Mouse (Mus musculus): ENCODE measurements around the gene Meis2.

Gene Meis2

DNA sequence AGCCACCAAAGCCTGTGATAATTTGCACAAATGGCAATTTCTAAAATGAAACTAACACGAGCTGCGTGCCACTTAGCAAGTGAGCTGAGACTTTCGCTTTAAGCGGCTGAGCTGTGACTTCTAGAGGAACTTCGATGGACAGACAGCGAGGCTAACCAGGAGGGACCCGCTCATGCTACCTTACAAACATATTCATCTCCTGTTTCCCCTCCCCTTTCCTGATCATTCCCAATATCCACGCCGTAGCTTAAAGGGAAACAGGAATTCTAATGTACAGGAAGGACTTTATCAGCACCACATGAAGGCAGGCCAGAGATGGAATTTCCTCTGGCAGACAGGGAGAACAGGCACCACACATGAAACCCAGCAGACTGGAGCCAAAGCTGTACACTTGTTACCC, 15.9 kb downstream of the Meis2 start:
- no peak for DNase-seq (ENCODE audit: inconsistent ontology term)

- DNase-seq (ENCODE audit: inconsistent ontology term) = peak; percentile 58
Observed at GRCm38 (mm10) chr2:116047365-116047764, 18.3 kb downstream of the Meis2 start.

DNA sequence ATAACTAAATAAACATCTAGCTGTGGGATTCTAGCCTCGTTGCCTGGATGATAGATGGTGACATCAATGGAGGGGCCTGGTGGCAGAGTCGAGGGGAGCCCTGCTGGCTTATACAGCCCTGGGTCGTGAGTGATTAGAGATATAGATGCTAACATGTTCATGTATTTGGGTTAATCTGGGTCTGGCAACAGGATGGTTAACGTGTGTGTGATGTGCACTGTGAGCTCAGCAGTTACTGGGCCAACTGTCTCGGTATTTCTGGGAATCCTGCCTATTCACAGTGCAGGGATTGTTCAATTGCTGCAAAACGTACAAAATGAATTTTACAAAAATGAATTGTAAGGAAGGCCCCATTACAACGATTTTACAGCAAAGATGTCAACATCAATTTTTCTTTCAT, 20.6 kb downstream of the Meis2 start:
- DNase-seq (ENCODE audit: inconsistent ontology term) = peak; percentile 58

- DNase-seq (ENCODE audit: inconsistent ontology term) = no peak
Observed at GRCm38 (mm10) chr2:116042934-116043698, 22.5 kb downstream of the Meis2 start.

GRCm38 (mm10) chr2:116042447-116042846, 23.2 kb downstream of the Meis2 start:
- DNase-seq (ENCODE audit: inconsistent ontology term) = no peak

GRCm38 (mm10) chr2:116041683-116042262, 23.9 kb downstream of the Meis2 start:
- no peak for DNase-seq (ENCODE audit: inconsistent ontology term)

GRCm38 (mm10) chr2:116035345-116035744, 30.3 kb downstream of the Meis2 start:
- no peak for DNase-seq (ENCODE audit: inconsistent ontology term)

DNA sequence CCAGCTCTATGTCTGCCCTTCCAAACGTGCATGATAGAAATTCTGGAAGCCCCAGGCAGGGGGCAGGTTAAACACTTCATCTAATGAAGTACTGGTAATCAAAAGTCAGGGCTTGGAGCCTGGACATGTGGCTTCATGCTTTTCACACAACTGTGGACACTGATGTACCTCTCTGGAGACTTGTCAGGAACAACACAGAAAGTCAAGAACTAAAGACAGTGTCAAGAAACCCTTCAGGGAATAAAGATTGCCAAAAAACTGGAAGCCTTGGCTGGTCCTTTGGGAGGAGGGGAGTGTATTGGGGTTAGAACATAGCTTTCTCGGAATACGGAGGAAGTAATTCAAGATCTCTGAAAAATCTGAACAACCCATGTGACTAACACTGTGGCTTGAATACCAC, 37.5 kb downstream of the Meis2 start:
- no peak for DNase-seq (ENCODE audit: inconsistent ontology term)

- DNase-seq (ENCODE audit: inconsistent ontology term) = no peak
Observed at GRCm38 (mm10) chr2:116022876-116023275, 42.8 kb downstream of the Meis2 start.

DNA sequence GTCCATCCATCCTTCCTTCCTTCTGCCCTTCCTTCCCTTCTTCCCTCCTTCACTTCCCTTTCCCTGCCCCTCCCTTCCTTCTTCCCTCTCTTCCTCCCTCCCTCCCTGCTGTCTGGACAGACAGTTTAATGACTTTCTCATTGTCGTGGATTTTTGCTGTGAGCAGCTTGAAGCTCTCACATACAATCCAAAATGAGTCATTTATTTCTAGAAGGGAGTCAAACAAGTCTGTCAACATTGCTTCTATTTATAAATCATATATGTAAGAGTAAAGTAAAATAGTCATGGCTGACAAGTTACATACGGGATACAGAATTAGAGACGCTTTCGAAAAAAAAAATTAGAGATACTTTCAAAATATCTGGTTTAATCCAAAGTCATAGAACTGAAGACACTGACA, 43.7 kb downstream of the Meis2 start:
- DNase-seq (ENCODE audit: inconsistent ontology term) = no peak

- DNase-seq (ENCODE audit: inconsistent ontology term) = no peak
Observed at GRCm38 (mm10) chr2:116021046-116021445, 44.6 kb downstream of the Meis2 start.

GRCm38 (mm10) chr2:116020451-116020951, 45.1 kb downstream of the Meis2 start:
- no peak for DNase-seq (ENCODE audit: inconsistent ontology term)

- peak; percentile 65 for DNase-seq (ENCODE audit: inconsistent ontology term)
Observed at GRCm38 (mm10) chr2:116019959-116020358, 45.7 kb downstream of the Meis2 start.

DNA sequence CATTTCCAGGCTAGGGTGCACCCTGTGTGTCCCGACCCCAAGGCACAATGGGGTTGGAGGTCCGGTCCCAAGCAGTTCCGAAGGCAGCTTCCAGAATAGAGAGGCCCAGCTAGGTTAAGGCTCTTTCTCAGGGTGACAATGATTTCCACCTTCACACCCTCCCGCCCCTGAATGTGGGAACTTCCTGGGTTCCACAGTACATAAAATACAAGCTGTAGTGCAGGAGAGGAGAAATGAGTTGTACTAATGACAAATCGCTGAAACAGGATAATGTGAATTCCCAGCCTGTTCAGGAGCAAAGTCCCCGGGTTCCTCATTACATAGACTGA, 46.2 kb downstream of the Meis2 start:
- peak; percentile 19 for DNase-seq (ENCODE audit: inconsistent ontology term)

DNA sequence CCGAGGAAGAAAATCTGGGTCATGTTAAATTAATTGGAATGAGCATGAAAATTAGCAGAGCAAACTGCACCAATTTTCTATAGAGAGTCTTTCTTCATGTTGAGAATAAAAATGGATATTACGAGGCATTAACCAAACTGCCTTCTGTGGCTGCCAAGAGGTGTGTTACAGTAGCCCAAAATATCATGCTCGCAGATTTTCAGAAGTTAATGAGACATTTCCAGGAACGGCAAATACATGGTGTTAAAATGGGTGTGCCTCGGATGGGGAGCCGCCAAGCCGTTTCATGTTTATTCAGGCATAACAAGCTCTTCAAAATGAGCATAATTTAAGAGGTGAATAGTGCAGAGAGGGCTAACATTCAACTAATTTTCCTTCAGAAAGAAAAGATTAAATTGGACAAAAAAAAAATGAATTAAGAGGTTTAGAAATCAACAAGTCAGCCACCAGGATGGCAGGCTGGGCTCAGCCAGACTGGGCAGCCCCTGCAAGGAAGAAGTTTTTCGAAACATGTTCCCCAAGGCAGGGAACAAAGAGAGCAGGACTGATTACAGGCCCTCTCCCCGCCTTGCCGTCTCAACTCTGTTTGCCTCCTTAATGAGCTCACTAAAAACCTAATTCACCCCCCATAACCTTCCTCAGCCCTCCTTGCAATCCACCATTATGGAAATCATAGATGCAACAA, 46.7 kb downstream of the Meis2 start:
- peak; percentile 57 for DNase-seq (ENCODE audit: inconsistent ontology term)

GRCm38 (mm10) chr2:116015520-116015919, 50.1 kb downstream of the Meis2 start:
- DNase-seq (ENCODE audit: inconsistent ontology term) = no peak

- DNase-seq (ENCODE audit: inconsistent ontology term) = no peak
Observed at GRCm38 (mm10) chr2:116010469-116010868, 55.2 kb downstream of the Meis2 start.

DNA sequence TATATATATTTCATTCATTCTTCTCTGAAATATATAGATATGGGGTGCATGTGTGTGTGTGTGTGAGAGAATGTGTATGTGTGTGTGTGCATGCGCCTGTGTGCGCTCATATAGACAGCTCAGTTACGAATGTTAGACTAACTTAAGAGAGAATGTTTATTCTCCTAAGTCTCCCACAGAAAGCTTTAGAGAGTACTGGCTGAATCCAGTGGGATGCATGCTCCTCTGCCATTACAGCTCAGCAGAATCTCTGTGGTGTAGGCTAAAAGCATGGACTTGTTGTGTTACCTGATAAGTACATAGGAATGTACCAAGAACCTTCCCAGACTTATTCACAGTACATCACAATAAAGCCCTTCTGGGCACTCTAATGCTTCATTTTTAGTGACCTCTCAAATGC, 55.6 kb downstream of the Meis2 start:
- DNase-seq (ENCODE audit: inconsistent ontology term) = no peak

- DNase-seq (ENCODE audit: inconsistent ontology term) = no peak
Observed at GRCm38 (mm10) chr2:116009097-116009970, 56.3 kb downstream of the Meis2 start.

DNA sequence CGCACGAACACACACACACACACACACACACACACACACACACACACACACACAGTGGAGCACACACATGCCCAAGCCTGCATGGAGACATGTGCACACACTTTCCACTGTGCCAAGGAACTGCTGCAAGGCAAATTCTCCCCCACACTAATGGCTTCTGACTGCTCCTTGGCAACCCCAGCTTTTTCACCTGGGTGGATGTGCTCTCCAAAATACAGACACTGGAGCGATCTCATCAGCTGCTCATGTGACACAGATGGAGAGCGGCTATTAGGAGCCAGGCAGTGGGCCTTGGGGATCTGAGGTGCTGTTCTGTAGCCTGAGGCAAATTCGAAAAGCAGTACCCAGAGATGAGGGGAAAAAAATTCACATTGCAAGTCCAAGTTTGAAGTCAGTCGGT, 63.3 kb downstream of the Meis2 start:
- no peak for DNase-seq (ENCODE audit: inconsistent ontology term)

DNA sequence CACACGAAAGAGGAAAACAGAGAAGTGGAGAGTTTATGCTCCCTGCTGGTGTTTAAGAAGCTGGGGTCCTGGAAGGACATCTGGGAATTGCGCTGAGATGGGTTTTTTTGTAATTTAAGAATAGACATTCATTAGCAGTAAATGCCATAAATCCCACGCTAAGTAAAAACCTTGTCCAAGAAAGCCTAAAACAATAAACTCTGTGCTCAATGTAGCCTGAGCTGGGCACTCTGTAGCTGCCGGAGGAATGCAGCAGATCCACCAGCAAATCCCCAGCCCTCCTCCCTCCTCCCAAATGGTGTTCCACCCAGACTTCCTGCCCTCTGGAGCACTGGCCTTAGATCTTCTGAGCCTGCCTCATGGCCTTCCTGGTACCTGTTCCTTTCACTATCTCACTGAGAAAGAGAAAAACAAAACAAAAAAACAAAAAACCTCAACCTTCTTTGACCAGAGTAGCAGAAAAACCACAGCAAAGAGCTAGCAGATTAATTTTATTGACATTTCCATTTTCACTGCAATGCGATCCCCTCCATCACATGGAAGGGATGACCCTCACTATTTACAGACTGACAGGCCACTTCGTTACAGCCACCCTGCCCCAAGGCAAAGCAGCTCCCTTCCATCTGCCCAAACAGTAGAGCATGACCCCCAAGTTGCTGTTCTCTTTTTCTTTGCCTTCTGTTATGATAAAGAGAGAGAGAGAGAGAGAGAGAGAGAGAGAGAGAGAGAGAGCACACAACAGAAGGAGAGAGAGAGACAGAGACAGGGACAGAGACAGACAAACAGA, 64.1 kb downstream of the Meis2 start:
- no peak for DNase-seq (ENCODE audit: inconsistent ontology term)
